Mouse (Mus musculus) layer of hippocampus, adult 11-12 months (tissue): ENCODE results near the gene 4933411K16Rik.
"Not testable (repeated sequence)": the region's sequence is repeated elsewhere in the genome, so short reads cannot be mapped to it uniquely, and the experiment has no call there.

Experiments used
- DNase-seq: peaks from one replicate; pipeline ENCODE4 v3.0.0; 2022; ENCODE audit warnings: low spot score

The 4933411K16Rik gene

DNA sequence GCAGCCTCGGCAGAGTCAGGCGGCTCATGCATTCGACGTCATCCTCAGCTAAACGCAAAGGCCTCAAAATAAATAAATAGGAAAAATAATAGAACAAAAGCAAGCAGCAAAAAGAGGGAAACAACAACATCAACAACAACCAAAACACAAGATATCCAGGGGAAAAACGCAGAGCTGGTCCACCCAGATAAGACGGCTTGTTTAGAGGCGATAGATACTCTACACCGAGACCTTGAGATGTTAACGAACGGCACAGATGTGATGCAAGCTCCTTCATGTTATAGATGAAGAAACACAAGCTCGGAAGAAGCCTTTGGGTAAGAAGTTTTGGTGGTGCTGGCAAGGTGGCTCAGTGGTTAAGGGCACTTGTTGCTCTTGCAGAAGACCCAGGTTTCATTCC is 27.0 kb downstream of the 4933411K16Rik start:
- DNase-seq, result no peak

DNA sequence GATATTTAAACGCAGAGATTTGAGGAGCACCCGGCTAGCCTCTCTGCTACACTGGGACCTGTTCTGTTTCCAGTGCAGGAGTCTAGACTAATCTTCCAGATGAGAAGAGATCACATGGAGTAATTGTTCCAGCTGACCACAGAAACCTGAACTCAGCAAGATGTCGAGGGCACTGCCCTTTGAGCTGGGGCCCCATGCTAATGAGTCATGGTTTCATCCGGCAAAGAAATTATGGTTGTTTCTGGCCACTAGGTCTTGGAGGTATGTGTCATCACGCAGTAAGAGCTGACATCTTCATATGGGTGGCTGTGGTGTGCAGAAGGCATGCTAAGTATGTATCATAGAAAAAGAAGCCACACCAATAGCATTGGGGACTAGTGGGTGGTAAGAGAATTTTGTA is 27.9 kb downstream of the 4933411K16Rik start:
- DNase-seq, result no peak

- DNase-seq, result no peak
These were observed 28.4 kb downstream of the 4933411K16Rik start for GRCm38 (mm10) chr19:42080469-42080868.

GRCm38 (mm10) chr19:42081613-42082012 is 29.6 kb downstream of the 4933411K16Rik start:
- DNase-seq, result not testable (repeated sequence)

DNA sequence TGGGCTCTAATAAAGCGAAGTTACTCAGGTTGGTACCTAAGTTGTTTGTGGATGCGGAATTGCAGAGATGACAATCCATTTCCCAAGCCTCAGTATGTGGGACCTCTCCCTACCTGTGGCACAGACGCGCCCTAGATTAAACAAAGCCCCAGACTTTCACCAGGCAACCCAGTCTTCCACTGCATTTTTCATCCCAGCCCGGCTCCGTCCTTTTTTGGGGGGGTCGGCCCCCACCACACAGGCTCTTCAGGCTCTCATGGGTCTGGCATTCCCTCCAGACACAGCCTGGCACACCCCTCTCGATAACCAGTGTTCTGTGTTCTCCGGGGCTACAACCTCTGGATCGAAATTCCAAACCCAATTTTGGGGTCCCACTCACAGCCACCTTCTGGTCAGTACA is 33.6 kb downstream of the 4933411K16Rik start:
- DNase-seq, result no peak

- DNase-seq, result peak; percentile 94
These were observed 34.1 kb downstream of the 4933411K16Rik start, which contains the start of gene Morn4 for GRCm38 (mm10) chr19:42086166-42086565. TSS of gene Morn4 (minus strand) at chr19:42086357.

GRCm38 (mm10) chr19:42089103-42089747 is 37.2 kb downstream of the 4933411K16Rik start:
- peak; percentile 67 for DNase-seq

- DNase-seq, result peak; percentile 100
These were observed 37.9 kb downstream of the 4933411K16Rik start, which contains the start of gene Pi4k2a for GRCm38 (mm10) chr19:42089748-42090595. TSS of gene Pi4k2a (plus strand) at chr19:42090470.

DNA sequence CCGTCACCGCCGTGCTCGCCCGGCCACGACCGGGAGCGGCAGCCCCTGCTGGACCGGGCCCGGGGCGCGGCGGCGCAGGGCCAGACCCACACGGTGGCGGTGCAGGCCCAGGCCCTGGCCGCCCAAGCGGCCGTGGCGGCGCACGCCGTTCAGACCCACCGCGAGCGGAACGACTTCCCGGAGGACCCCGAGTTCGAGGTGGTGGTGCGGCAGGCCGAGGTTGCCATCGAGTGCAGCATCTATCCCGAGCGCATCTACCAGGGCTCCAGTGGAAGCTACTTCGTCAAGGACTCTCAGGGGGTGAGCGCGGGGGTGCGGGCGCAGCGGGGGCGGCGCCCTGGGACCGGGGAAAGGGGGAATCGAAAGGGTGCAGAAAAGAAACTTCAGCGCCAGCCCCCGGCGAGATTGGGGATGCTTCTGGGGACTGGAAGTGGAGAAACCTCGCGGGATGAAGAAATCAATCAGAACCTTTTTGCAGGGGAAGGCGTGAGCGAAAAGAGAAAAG is 38.6 kb downstream of the 4933411K16Rik start:
- peak; percentile 23 for DNase-seq

DNA sequence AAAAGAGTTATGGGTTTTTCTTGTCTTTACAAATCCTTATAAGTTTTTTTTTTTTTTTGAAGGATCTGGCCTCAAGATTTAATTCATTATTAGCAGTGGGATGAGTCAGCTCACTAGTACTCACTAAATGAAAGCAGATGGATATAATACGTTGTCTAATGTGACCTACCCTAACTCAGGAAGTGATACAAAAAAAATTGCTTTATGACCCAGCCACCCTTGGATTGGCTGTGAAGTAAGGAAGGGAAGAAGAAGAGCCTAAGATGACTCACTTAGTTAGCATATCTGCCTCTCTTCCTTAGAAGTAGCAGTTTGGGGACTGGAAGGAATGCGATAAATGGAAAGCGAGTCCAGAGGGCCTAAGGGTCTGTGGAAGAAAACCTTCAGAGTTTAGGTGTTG is 47.4 kb downstream of the 4933411K16Rik start:
- DNase-seq, result no peak
